Mouse (Mus musculus): ENCODE data around the gene Fam24a.

DNA sequence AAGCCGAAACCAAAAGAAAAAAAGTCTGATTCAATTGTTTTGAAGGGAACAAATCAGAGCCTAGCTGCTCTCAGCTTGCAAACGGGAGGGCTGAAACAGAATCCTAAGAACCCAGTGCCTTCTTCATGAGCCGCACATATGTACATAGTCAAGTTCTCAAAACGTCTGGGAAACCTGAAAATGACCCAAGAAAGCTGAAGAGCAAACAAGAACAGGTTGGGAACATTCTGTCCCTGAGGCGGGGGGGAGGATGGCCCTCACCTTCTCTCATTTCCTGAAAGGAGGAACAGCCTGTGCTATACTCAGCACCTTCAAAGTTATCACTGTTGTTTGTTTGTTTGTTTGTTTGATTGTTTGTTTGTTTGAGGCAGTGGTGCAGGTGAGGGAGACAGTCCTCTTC lies 26.9 kb upstream of the Fam24a start:
- TF ChIP-seq CTCF (IDR thresholded peaks at IDR 0.05; ENCODE audit: extremely low read depth, insufficient read length, insufficient replicate concordance, low read depth, low read length) (no peak), POLR2A (IDR thresholded peaks at IDR 0.05; ENCODE audit: low read depth, low read length) (no peak)

Measured in small intestine, adult 2 months (tissue).